Mouse (Mus musculus) cerebellum, postnatal 14 days (tissue): ENCODE measurements around the gene Atl2.

Experiments
- DNase-seq, 2 experiments: peaks; one replicate each; pipeline ENCODE4 v3.0.0; 2021; ENCODE audit warnings: mixed read lengths in 2 of 2

Gene Atl2

DNA sequence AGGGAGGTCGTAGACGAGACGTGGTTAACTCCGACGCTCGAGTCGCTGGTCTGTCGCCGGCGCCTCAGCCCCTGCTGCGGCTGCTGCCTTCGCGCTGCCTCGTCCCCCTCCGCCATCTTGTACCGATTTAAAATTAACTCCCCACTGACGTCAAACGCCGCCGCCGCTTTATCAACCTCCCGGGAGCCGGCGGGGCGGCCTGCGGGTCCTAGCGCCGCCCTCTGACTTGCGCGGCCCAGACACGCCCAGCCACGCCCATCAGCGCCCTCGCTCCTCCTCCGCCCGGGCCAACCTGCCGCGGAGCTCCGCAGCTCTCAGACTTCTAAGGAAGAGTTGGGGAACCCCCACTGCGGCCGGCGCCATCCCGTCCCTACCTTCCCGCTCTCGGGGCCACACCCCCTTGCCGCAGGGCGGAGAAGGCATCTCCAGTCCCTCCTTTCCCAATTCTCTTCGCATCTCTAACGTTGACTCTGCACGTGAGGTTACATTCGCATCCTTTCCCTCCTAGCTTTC lies at the start of gene Atl2:
TSS of gene Atl2 (minus strand) at position 213 of the 513 bp plus-strand sequence.
- DNase-seq: peak; percentile 92 to 94

DNA sequence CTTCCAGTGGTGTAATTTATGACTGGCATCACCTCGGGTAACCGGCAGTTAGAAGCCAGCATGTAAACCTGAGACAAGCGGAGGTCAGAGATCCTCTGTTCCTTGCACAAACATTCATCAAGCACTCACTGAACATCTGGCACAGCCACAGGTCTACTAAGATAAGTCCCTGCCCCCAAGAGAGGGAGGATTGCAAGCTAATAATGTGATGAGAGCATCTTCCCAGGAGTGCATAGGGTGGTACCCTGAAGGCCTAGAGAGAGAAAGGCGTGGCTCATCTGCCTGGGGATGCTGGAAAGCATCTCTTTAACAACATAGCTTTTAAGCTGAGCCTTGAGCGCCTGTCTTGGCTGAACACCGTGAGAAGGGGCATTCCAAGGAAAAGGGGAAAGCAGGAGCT lies 48.9 kb upstream of the Atl2 start:
- no peak for DNase-seq

DNA sequence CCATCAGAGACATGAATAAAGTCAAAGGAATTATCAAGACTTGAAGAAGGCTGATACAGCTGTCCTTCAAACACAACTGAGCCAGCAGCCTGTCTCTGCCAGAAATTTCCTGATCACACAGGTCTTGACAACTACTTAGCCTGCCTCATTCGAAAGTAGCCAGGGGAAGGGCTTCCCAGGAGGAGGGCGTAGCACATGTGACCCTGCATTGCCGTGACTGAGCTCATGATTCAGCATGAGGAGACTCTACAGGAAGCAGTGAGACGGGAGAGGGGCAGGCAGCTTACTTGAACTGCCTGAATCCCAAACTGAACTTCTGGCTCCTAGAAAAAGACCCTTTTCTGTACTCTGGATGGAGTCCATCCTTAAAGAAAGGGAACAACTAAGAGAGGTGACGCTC lies 46.5 kb upstream of the Atl2 start:
- no peak for DNase-seq

DNA sequence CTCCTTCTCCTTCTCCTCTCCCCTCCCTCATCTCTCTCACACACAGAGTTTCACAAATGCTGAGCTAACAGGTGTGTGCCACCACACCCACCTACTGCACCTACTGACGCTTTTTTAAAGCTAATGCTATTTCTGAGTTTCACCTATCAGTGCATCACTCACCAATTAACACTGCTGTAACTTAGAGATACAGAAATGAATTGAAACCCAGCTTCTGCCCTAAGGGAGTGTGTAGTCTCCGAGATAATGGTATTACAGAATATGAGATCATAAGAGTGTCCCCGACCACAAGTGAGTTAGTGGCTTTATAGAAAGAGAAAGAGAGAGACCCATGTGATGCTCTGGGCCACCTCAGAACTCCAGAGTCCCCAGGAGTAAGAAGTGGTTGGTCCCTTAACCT lies 43.2 kb upstream of the Atl2 start:
- no peak for DNase-seq

DNA sequence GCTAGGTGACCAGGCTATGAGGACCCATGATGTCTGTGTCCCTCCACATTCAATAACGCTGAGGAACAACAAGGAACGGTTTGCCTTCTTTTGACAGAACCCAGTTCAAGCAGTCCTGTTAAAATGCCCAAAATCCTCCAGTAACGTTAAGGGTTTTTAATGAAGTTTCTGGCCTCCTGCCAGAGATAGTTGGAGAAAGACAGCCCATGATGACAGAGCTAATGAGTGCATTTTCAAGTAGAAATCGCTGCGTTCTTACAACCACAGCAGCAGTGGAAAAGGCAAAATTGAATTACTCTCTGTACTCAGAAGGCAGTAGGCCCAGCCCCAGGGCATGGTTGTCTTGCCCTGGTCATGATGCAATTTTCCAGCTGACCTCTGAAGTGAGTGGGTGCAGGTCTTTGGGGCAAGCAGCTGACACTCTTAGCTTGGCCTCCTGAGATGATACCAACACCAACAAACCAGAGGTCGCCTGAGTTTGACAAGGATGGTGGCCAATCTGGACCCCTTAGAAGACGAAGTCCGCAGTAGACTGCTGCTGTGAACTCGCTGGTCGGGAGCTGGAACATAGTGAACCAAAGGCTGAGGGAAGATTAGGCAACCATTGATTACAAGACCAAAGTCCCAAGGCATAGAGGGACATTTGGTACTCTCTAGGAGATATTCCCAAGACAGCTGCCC lies 42.1 kb upstream of the Atl2 start:
- no peak for DNase-seq

DNA sequence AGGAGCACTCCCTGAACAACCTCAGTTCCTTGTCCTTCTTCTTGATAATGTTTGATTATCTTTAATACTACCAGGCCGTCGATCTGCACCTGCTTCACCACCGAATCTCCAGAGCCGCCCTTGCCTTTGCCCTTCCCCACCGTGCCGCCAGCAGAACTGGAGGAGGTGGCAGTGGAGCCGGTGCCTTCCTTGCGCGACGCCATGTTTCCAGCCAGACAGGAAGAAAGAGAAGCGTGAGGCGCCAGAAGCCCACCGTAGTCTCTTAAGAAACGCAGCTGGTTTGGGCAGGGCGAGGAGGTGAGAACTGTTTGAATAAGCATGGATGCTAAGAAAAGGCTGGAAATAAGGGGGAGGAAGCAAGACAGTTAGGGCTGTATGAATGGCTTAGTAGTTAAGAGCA lies 38.4 kb upstream of the Atl2 start:
- DNase-seq: no peak

DNA sequence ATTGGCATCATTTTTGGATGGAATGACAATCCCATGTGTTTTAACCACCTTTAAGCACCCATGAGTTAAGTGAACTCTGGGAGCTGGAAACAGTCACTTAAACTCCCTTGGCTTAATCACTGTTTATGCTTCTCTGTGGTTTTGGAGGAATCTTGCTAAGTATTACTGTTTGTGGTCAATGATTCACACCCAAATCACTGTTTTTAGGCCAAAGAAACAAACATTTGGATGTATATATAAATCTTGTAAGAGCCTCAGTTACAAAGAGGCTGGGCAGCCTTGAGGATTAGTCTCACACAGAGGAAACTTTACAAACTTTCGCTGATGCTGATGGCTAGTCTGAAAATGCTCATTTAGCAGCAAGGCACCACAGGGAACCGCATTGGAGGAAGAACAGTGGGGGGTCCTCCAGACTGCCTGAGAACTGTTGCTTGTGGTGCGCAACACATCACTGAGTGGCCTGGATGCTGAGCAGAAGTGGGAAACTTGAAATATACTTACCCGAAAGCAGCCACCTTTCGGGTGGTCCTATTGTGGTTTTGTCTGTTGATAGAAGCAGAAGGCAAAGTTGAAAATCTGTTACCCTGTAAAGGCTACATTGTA lies 36.9 kb upstream of the Atl2 start:
- DNase-seq: no peak

DNA sequence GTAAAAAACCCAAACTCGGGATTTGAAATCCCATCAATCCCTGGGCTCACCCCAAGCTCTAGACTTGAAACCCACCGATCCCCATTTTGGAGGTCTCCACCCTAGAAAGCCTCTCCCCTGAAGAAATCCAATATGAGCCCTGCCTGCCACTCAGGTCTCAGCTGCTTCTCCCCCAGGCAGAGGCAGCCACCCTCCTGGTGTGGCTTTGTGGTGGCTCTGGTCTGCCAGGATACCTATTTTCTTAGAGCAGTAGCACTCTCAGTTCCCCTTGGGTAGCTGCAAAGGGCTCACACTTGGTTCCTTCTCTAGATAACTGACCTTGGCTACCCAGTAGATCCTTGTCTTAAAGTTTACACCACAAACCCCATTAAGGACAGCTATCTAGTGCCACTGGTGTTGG lies 31.2 kb upstream of the Atl2 start:
- no peak for DNase-seq

DNA sequence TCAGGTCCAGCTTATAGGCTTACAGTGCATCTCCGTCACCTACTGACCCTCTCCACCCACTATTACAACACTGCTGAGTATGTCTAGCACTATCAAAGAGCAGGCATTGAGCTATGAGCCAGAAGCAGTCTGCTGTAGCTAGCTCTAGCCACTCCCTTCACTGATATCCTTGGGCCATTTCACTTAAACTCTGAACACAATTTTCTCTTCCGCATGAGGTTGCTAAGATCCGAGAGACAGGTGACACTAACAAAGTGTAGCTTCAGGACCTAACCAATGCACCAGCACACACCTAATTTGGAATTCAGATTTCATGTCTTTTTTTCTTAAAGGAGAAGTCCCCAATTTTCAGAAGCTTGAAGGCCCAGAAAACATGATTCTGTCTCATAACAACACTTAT lies 30.6 kb upstream of the Atl2 start:
- no peak for DNase-seq

DNA sequence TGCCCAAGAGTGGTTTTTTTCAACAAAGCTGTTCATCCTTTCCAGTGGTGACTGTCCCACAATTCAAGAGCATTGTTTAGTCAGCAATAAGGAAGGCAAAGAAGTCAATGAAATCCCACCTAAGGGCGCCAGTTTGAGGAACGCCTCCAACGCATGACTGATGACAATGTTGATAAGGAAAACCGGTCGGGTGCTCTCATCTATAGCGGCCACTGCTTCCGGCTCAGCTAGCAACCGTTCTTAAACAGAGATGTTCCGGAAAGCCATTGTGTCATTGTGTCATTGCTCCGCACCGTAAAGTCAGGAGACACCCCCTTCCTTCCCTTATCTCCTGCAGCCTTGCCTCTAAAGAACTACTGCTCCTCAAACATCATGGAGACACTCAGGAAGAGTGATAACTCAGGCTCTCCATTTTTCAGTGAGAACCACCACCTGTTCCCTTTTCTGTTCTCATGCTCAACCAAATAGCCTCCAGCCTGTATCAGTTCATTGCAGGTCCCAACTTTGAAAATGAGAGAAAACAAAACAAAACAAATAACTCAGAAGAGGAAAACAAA lies 30.0 kb upstream of the Atl2 start:
- DNase-seq: no peak

DNA sequence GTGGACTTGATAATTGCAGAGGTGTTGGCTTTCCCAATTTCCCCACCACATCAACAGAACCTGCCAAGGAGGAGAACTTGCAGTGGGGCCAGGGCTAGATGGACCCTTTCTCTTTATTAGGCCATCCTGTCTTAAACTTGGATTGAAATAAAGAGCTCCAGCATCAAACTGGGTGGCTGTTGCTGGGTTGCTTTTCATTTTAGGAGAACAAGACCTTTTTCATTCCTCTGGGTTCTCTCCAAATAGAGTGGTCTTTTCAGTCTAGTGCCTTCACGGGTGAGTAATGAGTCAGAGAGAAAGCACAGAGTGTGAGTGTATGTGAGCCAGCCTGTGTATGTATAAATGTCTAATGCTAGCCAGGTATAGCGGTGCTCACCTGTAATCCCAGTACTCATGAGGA lies 24.4 kb upstream of the Atl2 start:
- DNase-seq: no peak

DNA sequence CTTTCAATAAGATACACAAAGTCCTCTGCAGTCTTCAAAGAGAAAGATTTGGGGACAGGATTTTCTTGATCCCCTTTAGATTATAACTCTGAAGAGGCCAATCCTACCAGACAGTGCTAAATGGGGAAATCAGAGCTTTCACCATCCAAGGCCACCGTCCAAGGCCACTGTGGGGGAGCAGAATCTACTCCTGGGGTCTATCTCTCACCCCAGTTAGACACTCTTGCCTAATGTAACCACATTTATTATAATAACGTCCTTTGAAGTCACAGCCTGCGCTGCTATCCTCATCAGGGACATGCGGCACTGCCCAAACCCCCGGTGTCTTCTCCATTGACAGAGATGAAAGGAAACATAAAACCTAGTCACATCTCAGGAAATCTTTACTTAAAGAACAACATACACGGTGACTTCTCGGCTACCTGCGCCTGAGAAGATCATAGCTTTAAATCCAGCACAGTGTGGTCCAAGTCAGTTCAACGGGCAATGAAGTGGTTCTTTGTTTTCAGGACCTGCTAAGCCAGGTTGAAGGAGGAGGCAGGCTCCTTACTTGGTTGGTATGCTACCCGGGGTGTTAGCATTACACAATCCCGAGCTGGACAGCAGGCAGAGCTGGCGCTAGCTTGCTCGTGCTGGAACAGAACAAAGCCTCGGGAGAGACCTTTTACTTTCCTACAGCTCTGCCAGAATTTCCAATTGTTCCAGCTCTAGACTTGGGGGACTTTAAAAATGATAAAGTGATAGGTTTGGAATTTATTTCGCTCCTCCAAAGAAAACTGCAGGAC lies 23.8 kb upstream of the Atl2 start:
- peak; percentile 21 to 43 for DNase-seq

DNA sequence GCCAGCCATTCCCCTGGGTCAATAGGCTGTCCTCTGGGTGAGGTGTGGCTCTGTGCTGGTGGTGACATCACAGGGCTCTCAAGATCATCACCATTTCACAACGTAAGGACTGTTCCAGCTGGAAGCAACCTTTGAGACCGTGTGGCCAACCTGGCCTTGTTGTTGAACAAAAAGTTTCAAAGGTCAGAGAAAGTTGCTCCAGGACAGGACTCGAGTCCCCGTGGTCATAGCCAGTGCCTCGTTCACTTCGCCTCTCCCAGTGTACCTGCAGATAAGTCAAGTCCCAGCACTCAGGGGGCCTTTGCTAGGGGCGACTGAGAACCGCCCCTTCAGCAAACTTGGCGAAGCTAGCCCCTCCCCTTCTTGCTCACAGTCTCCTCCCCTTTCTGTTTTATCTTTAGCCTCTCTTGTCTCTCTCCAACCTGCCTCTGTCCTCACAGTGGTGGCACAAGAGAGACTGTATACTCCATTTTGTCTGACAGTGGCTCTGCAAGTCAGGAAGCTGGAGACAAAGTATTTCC lies 22.6 kb upstream of the Atl2 start:
- no peak for DNase-seq

DNA sequence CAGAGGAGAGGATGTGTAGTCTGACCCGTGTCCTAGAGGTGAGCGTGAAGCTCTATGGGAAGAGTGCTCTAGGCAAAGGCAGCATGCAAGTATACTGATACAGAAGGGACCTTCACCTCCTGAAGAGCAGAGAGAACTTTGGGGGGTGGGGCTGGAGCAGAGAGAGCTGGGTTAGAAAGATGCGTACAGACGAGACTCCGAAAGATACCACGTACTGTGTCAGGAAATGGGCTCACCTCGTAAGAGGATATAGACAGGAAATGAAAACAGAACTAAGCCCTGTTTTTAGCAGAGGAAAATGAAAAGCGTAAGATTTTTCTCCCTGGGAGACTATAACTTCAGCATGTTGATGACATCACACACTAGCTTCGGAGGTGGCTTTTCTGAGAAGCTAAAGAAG lies 21.1 kb upstream of the Atl2 start:
- no peak for DNase-seq

DNA sequence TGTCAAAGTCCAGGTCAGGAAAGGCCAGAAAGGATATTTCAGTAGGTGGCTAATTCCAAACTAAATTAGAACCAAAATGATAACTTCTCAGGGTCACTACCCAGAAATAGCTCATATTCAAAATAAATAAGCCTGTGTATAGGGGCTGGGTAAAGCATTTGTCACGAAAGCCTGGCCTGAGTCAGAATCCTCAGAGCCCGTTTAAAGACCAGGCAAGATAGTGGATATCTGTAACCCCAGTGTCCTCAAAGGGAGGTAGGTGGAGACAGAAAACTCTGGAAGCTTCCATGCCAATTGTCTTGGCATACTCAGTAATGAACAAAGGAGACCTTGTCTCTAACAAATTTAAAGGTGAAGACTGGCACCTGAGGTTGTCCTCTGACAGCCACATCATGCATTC lies 16.3 kb upstream of the Atl2 start:
- DNase-seq: no peak

DNA sequence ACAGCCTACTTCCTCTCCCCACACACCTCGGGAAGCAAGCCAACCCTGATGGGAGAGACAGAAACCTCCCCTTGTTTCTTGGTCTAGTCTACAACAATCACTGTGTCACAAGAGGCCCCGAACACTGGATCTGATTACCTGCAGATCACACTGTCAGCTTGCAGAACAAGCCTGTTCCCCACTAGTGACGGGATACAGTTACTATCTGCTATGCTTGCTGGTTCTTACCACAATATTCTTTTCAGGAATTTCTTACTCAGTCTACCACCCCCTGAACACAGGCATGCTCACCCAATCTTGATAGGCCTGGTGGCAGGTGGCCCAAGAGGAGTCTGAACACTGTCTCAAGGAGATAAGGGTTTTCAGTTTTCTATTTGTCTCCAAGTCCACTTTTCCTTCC lies 15.8 kb upstream of the Atl2 start:
- no peak for DNase-seq

DNA sequence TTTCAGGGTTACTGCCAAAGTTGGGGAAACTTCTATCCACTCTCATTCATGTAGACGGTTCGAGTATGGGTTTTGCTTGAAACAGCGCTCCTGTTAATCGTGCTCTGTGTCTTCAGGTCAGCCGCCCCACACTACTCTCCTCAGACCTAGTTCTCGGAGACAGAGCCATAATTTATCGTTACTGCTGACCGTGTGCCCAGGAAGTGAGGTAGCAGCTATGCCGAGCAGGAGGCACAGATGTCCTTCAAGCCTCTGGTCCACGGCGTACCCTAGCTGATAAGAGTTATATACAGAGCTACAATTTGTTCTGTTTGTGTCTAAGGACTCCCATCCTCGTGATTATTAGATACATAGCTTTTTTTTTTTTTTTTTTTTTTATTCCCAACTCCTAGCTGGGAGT lies 13.6 kb upstream of the Atl2 start:
- DNase-seq: no peak

DNA sequence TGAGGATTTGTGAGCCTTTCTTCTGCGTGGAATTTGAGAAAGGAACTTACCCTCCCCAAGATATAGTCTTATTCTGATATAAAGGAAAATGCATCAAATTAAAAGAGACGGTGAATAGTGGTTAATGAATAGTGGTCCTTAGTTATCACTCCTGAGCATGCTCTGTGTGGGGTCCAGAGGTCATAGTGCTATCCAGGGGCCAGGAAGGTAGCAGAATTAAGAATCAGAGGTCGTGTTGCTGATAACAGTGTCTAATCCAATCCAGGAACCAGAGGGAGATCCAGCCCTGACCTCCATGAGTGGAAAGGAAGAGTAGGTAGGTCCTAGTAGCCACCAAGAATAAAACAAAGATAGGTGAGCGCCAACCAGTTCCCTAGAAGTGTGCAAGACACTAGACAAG lies 11.8 kb upstream of the Atl2 start:
- no peak for DNase-seq

DNA sequence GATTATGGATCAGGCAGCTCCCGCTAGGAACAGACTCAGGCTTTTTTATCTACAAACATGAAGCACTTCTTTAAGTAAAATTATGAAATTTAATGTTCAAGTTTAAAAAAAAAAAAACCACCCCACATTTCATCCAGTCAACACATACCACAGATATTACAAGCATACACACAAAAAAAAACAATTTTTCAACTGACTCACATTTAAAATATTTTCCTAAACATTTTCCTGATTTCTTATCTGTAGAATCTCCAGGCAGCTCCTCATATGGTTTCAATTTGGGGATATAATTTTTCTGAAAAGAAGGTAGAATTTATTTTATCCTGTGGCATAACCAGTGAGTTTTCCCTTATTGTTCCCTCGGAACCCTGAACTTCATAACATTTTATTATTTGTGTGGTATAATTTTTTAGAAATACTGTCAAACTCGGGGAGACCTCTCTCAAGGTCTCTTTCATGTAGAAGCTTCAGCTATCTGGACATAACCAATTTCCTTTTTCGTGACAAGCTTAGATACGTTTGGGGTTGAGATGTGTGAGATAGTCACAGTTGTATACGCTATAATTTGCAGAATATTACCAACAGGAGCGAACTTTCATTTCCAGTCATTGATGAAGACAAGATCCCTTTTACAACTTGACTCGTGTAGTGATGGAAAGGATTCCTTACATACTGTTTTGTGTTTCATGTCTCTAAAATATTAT lies 11.0 kb upstream of the Atl2 start:
- DNase-seq: no peak

DNA sequence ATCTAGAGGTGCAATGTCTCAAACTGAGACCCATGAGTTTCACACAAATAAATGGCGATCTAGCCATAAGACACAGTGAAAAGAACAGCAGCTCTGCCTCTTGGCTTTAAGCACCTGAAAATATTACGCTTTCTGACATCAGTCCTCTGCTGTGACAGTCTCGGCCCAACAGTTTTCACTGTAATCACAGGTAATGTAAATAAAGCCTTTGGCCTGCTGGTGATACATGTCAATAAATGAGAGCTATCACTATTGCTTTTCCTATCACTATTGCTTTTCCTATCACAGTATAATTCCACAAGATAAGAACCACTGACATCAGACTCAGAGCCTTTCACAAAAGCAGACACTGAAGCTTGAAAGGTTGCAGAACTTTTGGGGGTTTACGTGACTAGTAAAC lies 8.7 kb upstream of the Atl2 start:
- no peak for DNase-seq

DNA sequence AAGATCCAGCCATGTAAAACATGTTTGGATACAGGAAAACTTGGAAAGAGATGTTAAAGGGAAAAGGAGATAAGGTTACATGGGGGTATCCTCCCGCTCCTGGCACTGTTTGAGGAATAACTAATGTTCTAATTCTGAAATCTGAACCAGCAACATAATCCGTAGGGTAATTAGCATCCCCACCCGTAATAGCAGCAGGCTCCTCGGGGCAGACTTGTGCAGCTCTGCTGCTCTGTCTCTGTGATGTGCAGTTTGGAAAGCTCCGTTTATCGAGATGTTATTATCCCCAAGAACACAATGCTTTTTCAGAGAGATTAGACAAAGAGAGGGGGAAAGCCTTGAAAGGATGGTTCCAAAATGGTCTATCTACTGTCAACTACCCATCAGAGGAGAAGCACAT lies 5.3 kb upstream of the Atl2 start:
- DNase-seq: no peak

DNA sequence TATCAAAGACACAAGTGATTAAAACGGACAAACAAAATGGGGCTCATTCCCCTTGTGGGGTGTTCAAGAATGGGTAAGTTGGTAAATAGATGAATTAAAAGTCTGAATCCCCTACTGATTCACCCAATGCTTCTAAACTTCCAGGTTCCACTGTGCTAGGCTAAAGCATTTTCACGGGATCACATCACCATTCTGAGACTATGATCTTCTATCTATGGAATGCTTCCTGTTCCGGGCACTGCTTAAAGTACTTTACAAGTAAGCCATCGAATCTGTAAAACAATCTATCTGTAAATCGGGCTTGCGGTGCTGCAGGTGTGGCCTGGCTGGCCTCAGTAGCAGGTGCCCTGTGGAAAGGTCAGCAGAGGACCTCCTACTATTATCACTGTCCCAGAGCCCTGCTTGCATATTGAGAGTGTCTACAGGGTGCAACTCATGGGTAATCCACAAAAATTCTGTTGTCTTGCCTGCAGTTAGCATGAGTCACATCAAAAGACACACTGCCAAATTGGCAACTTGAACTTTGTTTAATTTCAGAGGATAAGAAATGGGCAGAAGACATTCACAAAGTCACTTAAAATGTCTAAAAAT lies 2.3 kb upstream of the Atl2 start:
- no peak for DNase-seq

DNA sequence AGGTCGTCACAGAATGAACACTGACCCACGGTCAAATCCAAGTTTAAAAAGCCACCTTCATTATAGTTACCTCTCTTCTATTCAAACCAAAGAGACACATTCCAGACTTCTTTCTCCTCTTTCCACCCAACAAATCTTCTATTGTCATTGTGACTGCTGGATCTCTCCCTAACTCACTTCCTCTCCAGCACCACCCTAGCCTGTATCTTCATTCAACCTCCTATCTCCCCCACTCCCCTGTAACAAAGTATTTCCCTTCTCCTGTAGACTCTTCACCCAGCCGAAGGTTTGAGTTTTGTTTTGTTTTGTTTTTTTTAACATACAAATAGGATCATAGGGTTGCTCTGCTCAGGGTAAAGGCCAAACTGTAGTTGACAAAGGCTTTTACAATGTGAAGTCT lies 1.7 kb upstream of the Atl2 start:
- no peak for DNase-seq
